Mouse (Mus musculus): Measurements from ENCODE around the gene Gm21958.

DNA sequence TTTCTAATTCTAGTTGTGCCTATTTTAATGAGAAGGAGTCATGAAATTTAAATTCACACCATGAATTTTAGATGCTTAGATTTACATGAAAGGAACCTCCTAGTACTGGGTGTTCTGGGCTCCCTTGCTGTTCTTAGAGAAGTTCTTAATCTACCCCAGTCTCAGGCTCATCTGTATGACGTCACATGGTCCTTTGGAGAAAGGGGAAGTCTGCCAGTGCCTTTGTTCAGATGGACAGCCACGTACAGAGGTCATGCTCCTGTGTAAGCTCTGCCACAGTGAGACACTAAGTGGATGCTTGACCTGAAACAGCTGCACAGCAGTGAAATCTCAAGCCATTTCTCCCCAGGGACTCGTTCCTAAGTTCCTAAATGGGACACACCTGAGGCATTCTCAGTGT lies 4.8 kb upstream of the Gm21958 start:
- TF ChIP-seq ZC3H11A (IDR thresholded peaks at IDR 0.05; ENCODE audit: low read depth, low read length) (no peak), POLR2AphosphoS5 (IDR thresholded peaks at IDR 0.05; ENCODE audit: borderline replicate concordance, low read depth, low read length) (no peak), POLR2A (IDR thresholded peaks at IDR 0.05; ENCODE audit: control insufficient read depth in 1 of 2, insufficient read depth in 1 of 2, low read depth in 1 of 2, low read length in 2 of 2, poor library complexity in 1 of 2) (no peak), EP300 (IDR thresholded peaks at IDR 0.05; ENCODE audit: low read depth in 1 of 2, low read length in 2 of 2) (no peak), CTCF (IDR thresholded peaks at IDR 0.05 in 2 of 3, conservative IDR thresholded peaks at IDR 0.05 in 1 of 3; ENCODE audit: control insufficient read depth in 1 of 3, insufficient read depth in 1 of 3, low read depth in 2 of 3, low read length in 3 of 3, poor library complexity in 1 of 3, severe bottlenecking in 1 of 3) (no peak), NRF1 (IDR thresholded peaks at IDR 0.05; ENCODE audit: insufficient read depth, low read depth, low read length, poor library complexity, severe bottlenecking) (no peak), SIN3A (IDR thresholded peaks at IDR 0.05; ENCODE audit: low read length) (no peak)

All from MEL (cell line).